In the genomic region with DNA sequence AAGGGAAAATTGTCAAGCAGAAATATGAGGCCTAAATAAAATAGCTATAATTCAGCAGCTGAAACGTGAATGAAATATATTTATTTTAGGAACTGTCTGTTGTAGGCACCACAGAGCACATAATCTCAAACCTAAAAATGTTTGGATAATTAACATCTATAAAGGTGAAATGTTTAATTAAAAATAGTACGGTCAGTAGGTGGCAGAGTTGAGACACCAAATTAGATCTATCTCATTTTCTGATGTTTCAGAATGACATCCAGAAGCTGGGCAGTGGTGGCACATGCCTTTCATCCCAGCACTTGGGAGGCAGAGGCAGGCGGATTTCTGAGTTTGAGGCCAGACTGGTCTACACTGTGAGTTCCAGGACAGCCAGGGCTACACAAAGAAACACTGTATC, we compare ENCODE assay signal across 17 mouse cellular contexts.
DNase-seq lines count a peak whose midpoint lies in the region; ATAC-seq lines count a peak whose summit lies in the region.
"Had no signal": no experiment of that assay in that cellular context is flagged by ENCODE, and none has a peak within 500 bp of the region (broad histone marks: within the 10 kb centered on the region; RNA-seq: fewer than 3 reads in every experiment).

No protein-coding gene starts in this region.

- H3K36me3 ChIP-seq in kidney, embryonic 15.5 days: no peaks in the 10 kb centered on the region
- H3K36me3 ChIP-seq: embryonic facial prominence, embryonic 10.5 days; heart, embryonic 10.5 days; intestine, embryonic 15.5 days; stomach, embryonic 15.5 days had no signal

- no peaks in the 10 kb centered on the region for H3K9me3 ChIP-seq in kidney, embryonic 15.5 days (replicated peaks)
- H3K9me3 ChIP-seq: embryonic facial prominence, embryonic 10.5 days; heart, embryonic 10.5 days; intestine, embryonic 15.5 days; stomach, embryonic 15.5 days had no signal

- no peak for ATAC-seq in kidney, embryonic 15.5 days (replicated peaks; ENCODE audit: low FRiP score)
- ATAC-seq: intestine, embryonic 15.5 days had no signal

- no peaks in the 10 kb centered on the region for H3K27me3 ChIP-seq in kidney, embryonic 15.5 days
- H3K27me3 ChIP-seq: intestine, embryonic 15.5 days; stomach, embryonic 15.5 days had no signal

- H3K27ac ChIP-seq in kidney, embryonic 15.5 days: no peak overlapping the region
- H3K27ac ChIP-seq: embryonic facial prominence, embryonic 10.5 days; heart, embryonic 10.5 days; intestine, embryonic 15.5 days; stomach, embryonic 15.5 days had no signal

- 74% methylated on average over 3 of the region's 3 CpGs for WGBS in kidney, embryonic 15.5 days

- DNase-seq in adrenal gland, postnatal 10 days: peak; percentile 1
- DNase-seq in adrenal gland, postnatal 4 days (ENCODE audit: low spot score in 2 of 2): no peak
- peak; percentile 27 for DNase-seq in kidney, adult 9 months
- DNase-seq in 416B (ENCODE audit: low read depth): peak; percentile 8
- DNase-seq in c-Kit-positive CD71-positive TER-119-positive erythroid progenitor cells, embryonic 14.5 days (ENCODE audit: low spot score): peak; percentile 1
- no peak for DNase-seq in retina, postnatal 1 day
- no peak for DNase-seq in frontal cortex, postnatal 25 days (ENCODE audit: low spot score in 2 of 2)
- DNase-seq: B cell, adult 2 months; cerebellum, adult 9-11 months; thymus, postnatal 14 days had no signal

- H3K4me3 ChIP-seq in kidney, embryonic 15.5 days (replicated peaks): no peak overlapping the region
- H3K4me3 ChIP-seq: embryonic facial prominence, embryonic 10.5 days; heart, embryonic 10.5 days; intestine, embryonic 15.5 days; stomach, embryonic 15.5 days had no signal

- no peak overlapping the region for H3K4me2 ChIP-seq in kidney, embryonic 15.5 days
- H3K4me2 ChIP-seq: intestine, embryonic 15.5 days; liver, embryonic 11.5 days; midbrain, embryonic 11.5 days; stomach, embryonic 15.5 days had no signal

- no peaks in the 10 kb centered on the region for H3K4me1 ChIP-seq in kidney, embryonic 15.5 days
- H3K4me1 ChIP-seq: embryonic facial prominence, embryonic 10.5 days; heart, embryonic 10.5 days; intestine, embryonic 15.5 days; stomach, embryonic 15.5 days had no signal

- no peak overlapping the region for H3K9ac ChIP-seq in kidney, embryonic 15.5 days
- H3K9ac ChIP-seq: intestine, embryonic 15.5 days; stomach, embryonic 15.5 days had no signal

Comparison
In these comparisons a context has a peak if more than half of its experiments do, and no peak if none do; other contexts are left out.
1. DNase-seq: peak in adrenal gland, postnatal 10 days (single experiment), kidney, adult 9 months (single experiment), 416B (single experiment) and c-Kit-positive CD71-positive TER-119-positive erythroid progenitor cells, embryonic 14.5 days (single experiment); none in adrenal gland, postnatal 4 days (0 of 2), retina, postnatal 1 day (single experiment) and frontal cortex, postnatal 25 days (0 of 2).